Mouse (Mus musculus): ENCODE results near the gene Snx18.

DNA sequence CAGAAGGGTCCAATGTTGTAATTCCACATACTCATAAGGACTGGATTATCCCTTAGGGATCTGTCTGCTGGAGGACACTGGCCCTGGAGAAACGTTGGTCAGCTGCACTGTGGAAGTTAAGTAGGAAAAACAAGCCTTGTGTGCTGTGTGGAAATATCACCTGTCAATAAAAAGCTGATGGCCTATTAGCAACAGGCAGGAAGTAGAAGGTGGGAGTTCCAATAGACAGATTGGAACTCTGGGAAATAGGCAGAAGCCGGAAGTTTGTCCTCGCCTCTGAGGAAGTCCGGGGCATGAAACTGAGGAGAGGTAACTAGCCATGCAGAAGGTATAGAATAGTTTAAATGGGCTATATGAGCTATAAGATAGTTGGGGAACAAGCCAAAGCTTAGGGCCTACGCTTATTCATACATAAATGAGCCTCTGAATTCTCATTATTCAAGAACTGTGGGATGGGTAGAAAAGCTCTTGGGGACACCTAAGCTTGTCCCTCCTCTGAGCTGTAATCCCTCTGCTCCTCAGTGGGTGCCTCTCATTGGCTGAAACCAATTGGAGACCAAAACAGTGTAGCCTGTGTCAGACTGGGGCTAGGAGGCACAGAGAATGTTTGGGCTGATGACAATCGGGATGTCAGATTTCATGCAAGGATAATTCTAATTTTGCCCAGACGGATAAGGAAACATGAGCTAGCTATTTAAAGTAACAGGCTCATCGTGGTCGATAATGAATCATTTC is 42.4 kb upstream of the Snx18 start:
- TF ChIP-seq MAFK (IDR thresholded peaks at IDR 0.05; ENCODE audit: insufficient read depth, low read depth, low read length): no peak
- TF ChIP-seq HCFC1 (IDR thresholded peaks at IDR 0.05; ENCODE audit: borderline replicate concordance, insufficient read depth, low read length): no peak
- no peak for TF ChIP-seq ZC3H11A (IDR thresholded peaks at IDR 0.05; ENCODE audit: borderline replicate concordance, low read depth, low read length)

Data from ES-E14 (cell line).